Mouse (Mus musculus): ENCODE measurements around the gene Prpf31. TPM values are rescaled to one million over a fixed set of nuclear protein-coding genes. Genes with fewer than 3 reads are reported as not detected.

The Prpf31 gene
- polyA plus RNA-seq (2014; fragmentation: Nextera tagmentation; extraction: Ambion mirVana) = 99.7 and 102 TPM in 2 replicates

DNA sequence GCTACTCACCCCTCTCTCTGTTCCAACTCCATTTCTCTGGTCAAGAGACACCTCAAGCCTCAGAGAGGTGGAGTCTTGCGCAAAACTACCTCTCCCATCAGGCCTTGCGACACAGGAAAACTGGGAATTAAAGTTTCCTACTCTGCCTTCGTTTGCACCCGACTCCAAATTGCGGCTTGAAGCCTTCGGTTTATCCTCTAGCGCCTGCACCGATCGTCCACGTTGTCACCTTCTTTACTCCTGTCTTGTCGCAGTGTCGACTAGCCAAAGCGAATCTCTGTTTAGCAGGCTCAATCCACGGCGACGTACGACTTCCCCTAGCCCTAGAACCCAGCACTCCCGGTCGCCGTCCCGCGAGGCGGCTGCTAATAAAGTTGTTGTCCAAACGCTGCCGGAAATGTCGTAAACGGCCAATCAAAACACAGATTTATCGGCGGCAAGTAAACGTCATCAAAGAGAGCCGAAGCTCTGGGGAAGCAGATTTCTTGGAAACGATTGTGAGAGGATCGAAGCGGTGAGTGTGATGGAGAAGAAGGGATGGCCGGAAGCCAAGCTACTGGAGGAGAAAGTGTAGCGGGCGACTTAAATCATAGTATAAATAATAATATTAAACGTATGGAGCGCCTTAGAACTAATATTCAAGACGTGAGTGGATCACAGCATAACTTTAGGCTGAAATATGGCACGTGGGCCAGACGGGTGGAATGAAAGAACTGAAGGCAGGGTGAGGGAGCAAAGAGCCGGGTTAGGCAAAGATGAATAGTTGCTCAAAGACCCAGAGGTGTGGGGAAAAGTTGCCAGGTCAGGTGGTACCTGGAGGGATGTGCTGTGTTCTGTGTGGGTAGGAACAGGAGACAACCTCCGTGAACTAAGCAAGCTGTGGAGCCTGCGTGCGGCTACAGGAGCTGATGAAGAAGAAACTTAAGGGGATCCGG lies at the start of gene Prpf31, which contains the start of gene Tfpt:
Prpf31 (plus strand) TSS at position 443 of the 935 bp plus-strand sequence.
Tfpt (minus strand) TSS at position 387 of the 935 bp plus-strand sequence.
- H3K4me2 ChIP-seq (ENCODE audit: low read length) = peak within 1 kb of the TSS; percentile 98
- under 1% methylated on average over 47 of the region's 47 CpGs for WGBS
- H3K36me3 ChIP-seq (ENCODE audit: control insufficient read depth, insufficient read depth, low read length) = peaks cover 24% of the 10 kb centered on the region
- peaks cover 14% of the 10 kb centered on the region for H3K4me1 ChIP-seq (ENCODE audit: control insufficient read depth, insufficient read depth, low read length)
- no peaks in the 10 kb centered on the region for H3K27me3 ChIP-seq (replicated peaks; ENCODE audit: control insufficient read depth, insufficient read depth, low read length)
- DNase-seq (ENCODE audit: low spot score) (peak; percentile 99), ATAC-seq (peak; percentile 92)
- H3K4me3 ChIP-seq (ENCODE audit: low read depth, low read length) = peak within 1 kb of the TSS; percentile 62
- H3K27ac ChIP-seq (ENCODE audit: low read depth, low read length) = peak within 1 kb of the TSS; percentile 14; the same call in 1 of the 2 replicates
- H3K9ac ChIP-seq (ENCODE audit: low read length) = peak within 1 kb of the TSS; percentile 78
- H3K9me3 ChIP-seq (replicated peaks; ENCODE audit: control insufficient read depth, low read length) = no peaks in the 10 kb centered on the region

DNA sequence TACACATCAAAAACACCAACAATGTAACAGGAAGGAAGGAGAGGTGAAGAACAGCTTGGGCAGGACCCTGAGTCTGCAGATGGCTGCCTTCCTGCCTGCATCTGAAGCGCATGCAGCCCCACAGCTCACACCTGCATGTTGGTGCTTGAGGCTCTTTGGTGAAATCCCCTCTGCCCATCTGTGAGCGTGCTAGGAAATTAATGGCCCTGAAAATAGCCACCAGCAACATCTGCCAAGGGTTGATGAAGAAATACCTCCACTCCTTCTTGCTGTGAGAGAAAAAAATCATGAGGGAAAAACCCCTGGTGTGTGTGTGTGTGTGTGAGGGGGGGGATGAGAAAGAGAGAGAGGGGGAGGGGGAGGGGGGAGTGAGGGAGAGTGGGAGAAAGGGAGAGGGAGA lies 49.8 kb upstream of the Prpf31 start:
- Histone ChIP-seq H3K9ac (ENCODE audit: low read length) (no peak overlapping the region), H3K27ac (ENCODE audit: low read depth, low read length) (no peak overlapping the region), H3K4me3 (ENCODE audit: low read depth, low read length) (no peak overlapping the region), H3K4me1 (ENCODE audit: control insufficient read depth, insufficient read depth, low read length) (no peaks in the 10 kb centered on the region), H3K9me3 (replicated peaks; ENCODE audit: control insufficient read depth, low read length) (no peaks in the 10 kb centered on the region), H3K4me2 (ENCODE audit: low read length) (no peak overlapping the region), H3K36me3 (ENCODE audit: control insufficient read depth, insufficient read depth, low read length) (no peaks in the 10 kb centered on the region), H3K27me3 (replicated peaks; ENCODE audit: control insufficient read depth, insufficient read depth, low read length) (no peaks in the 10 kb centered on the region)
- 85% methylated on average over 2 of the region's 2 CpGs for WGBS
- ATAC-seq (no peak), DNase-seq (ENCODE audit: low spot score) (no peak)

DNA sequence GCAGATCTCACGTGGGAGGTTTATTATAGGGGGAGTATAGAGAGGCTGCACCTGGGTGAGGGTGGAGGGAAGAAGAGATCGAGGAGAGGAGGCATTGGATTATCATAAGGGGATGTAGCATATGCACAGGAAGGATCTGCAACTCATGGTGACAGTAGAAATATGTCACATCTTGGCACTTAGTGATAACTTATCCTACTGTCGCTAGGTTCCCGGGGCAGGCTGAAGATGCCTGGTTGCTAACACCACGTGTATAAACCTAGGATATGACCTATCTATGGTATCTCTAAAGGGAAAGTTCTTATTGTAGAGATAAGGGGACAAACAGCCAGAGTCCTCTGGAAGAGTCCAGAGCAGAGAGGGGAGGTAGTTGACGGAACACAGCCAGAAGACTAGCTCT lies 44.0 kb upstream of the Prpf31 start:
- Histone ChIP-seq H3K4me2 (ENCODE audit: low read length) (no peak overlapping the region), H3K4me1 (ENCODE audit: control insufficient read depth, insufficient read depth, low read length) (no peaks in the 10 kb centered on the region), H3K4me3 (ENCODE audit: low read depth, low read length) (no peak overlapping the region), H3K9me3 (replicated peaks; ENCODE audit: control insufficient read depth, low read length) (no peaks in the 10 kb centered on the region), H3K27ac (ENCODE audit: low read depth, low read length) (no peak overlapping the region), H3K9ac (ENCODE audit: low read length) (no peak overlapping the region), H3K27me3 (replicated peaks; ENCODE audit: control insufficient read depth, insufficient read depth, low read length) (no peaks in the 10 kb centered on the region), H3K36me3 (ENCODE audit: control insufficient read depth, insufficient read depth, low read length) (no peaks in the 10 kb centered on the region)
- DNase-seq (ENCODE audit: low spot score) (no peak), ATAC-seq (no peak)
- WGBS = 18% methylated on average over 6 of the region's 6 CpGs

DNA sequence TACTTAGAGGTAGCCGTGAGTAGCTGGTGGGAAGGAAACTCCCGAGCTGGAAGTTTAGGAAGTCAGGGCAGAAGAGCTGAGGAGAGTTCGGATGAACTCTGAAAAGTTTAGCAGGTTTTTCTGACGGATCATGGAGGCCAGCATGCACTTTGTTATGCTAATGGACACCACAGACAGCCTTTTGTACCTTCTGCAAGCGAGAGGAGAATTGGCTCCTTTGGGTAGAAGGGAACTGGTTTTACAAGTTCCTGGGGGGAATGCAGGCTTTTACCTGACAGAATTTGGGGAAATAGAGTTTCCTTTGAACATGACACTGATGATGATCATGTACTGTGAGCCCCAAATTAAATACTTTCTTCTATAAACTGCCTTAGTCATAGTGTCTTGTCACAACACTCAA lies 43.5 kb upstream of the Prpf31 start:
- no peaks in the 10 kb centered on the region for H3K27me3 ChIP-seq (replicated peaks; ENCODE audit: control insufficient read depth, insufficient read depth, low read length)
- under 1% methylated on average over 5 of the region's 5 CpGs for WGBS
- ATAC-seq (no peak), DNase-seq (ENCODE audit: low spot score) (no peak)
- H3K4me1 ChIP-seq (ENCODE audit: control insufficient read depth, insufficient read depth, low read length) = no peaks in the 10 kb centered on the region
- no peak overlapping the region for H3K9ac ChIP-seq (ENCODE audit: low read length)
- no peak overlapping the region for H3K4me3 ChIP-seq (ENCODE audit: low read depth, low read length)
- no peak overlapping the region for H3K27ac ChIP-seq (ENCODE audit: low read depth, low read length)
- H3K9me3 ChIP-seq (replicated peaks; ENCODE audit: control insufficient read depth, low read length) = no peaks in the 10 kb centered on the region
- H3K4me2 ChIP-seq (ENCODE audit: low read length) = no peak overlapping the region
- H3K36me3 ChIP-seq (ENCODE audit: control insufficient read depth, insufficient read depth, low read length) = no peaks in the 10 kb centered on the region

DNA sequence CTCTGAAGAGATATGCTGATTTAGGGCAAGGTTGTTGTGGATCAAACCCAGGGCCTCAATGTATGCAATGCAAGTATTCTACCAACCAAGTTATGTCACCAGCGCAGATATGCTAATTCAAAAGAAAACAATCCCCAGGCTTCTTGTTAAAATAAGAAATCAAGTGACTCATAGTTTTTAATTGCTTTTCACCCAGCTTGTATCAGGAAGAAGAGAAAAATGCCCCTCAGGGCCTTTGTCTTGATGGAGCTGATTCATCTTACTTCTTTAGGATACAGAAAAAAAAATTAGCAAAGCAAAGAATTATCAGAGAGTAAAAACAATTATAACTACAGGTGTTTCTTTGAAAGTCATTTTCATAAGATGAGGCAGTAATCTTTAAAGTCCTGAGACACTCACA lies 42.5 kb upstream of the Prpf31 start:
- Histone ChIP-seq H3K27ac (ENCODE audit: low read depth, low read length) (no peak overlapping the region), H3K4me1 (ENCODE audit: control insufficient read depth, insufficient read depth, low read length) (no peaks in the 10 kb centered on the region), H3K9ac (ENCODE audit: low read length) (no peak overlapping the region), H3K36me3 (ENCODE audit: control insufficient read depth, insufficient read depth, low read length) (no peaks in the 10 kb centered on the region), H3K27me3 (replicated peaks; ENCODE audit: control insufficient read depth, insufficient read depth, low read length) (no peaks in the 10 kb centered on the region), H3K4me3 (ENCODE audit: low read depth, low read length) (no peak overlapping the region), H3K9me3 (replicated peaks; ENCODE audit: control insufficient read depth, low read length) (no peaks in the 10 kb centered on the region), H3K4me2 (ENCODE audit: low read length) (no peak overlapping the region)
- WGBS = 76% methylated on average over 1 of the region's 1 CpGs
- ATAC-seq (no peak), DNase-seq (ENCODE audit: low spot score) (no peak)

DNA sequence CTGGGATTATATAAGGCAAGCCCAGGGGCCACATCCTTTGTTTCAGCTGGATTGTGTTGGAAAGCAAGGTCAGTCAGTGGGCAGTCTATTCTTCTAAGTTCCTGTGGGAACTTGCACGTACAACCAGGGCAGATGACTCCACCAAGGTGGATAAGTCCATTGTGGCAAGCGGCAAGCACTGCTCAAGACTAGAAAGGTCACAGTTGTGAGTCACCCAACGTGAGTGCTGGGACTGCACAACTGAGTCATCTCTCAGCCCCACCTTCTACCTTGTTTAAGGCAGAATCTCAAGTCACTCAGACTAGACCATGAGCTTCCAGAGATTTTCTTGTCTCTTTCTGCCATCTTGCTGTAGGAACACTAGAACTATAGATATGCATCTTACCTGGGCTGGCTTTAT lies 39.2 kb upstream of the Prpf31 start:
- Histone ChIP-seq H3K9ac (ENCODE audit: low read length) (no peak overlapping the region), H3K9me3 (replicated peaks; ENCODE audit: control insufficient read depth, low read length) (no peaks in the 10 kb centered on the region), H3K4me2 (ENCODE audit: low read length) (no peak overlapping the region), H3K36me3 (ENCODE audit: control insufficient read depth, insufficient read depth, low read length) (no peaks in the 10 kb centered on the region), H3K27ac (ENCODE audit: low read depth, low read length) (no peak overlapping the region), H3K4me1 (ENCODE audit: control insufficient read depth, insufficient read depth, low read length) (peaks cover 2% of the 10 kb centered on the region; the same call in 1 of the 2 replicates), H3K27me3 (replicated peaks; ENCODE audit: control insufficient read depth, insufficient read depth, low read length) (no peaks in the 10 kb centered on the region), H3K4me3 (ENCODE audit: low read depth, low read length) (no peak overlapping the region)
- 85% methylated on average over 3 of the region's 3 CpGs for WGBS
- ATAC-seq (no peak), DNase-seq (ENCODE audit: low spot score) (no peak)

DNA sequence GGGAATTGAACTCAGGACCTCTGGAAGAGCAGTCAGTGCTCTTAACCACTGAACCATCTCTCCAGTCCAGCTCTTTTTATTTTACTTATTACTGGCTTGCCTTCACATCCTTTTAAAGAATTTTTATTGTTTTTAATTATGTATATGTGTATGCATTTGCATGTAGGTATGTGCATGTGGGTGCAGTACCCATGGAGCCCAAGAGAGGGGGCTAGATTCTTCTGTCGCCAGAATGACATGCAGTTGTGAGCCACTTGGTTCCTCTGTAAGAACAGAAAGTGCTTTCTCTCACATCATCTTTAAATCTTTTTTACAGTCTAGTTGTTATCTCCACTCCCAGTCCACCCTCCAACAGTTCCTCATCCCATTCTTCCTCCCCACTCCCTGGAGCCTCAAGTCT lies 38.3 kb upstream of the Prpf31 start:
- WGBS = 74% methylated on average over 1 of the region's 1 CpGs
- no peaks in the 10 kb centered on the region for H3K9me3 ChIP-seq (replicated peaks; ENCODE audit: control insufficient read depth, low read length)

DNA sequence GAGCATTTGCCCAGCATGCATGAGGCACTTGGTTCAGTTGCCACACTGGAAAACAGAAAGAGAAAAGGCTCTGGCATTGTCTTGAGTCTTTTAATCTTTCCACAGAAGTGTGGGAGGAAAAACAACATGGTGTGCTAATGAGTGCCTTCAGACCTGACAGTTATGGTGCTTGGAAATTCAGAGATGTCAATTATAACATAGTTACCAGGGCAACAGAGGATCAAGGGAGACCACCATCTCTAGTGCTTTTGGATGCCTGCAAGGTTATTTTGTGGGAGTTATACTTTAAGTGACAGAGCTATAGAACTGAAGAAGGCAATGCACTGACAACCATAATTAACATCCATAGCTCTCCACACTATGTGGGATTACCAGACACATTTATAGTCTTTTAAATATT lies 35.9 kb upstream of the Prpf31 start:
- peak; percentile 8 for DNase-seq (ENCODE audit: low spot score)
- Histone ChIP-seq H3K4me3 (ENCODE audit: low read depth, low read length) (no peak overlapping the region), H3K9ac (ENCODE audit: low read length) (no peak overlapping the region), H3K9me3 (replicated peaks; ENCODE audit: control insufficient read depth, low read length) (no peaks in the 10 kb centered on the region), H3K4me1 (ENCODE audit: control insufficient read depth, insufficient read depth, low read length) (peaks cover 2% of the 10 kb centered on the region; the same call in 1 of the 2 replicates), H3K27me3 (replicated peaks; ENCODE audit: control insufficient read depth, insufficient read depth, low read length) (no peaks in the 10 kb centered on the region), H3K27ac (ENCODE audit: low read depth, low read length) (no peak overlapping the region), H3K36me3 (ENCODE audit: control insufficient read depth, insufficient read depth, low read length) (no peaks in the 10 kb centered on the region), H3K4me2 (ENCODE audit: low read length) (no peak overlapping the region)
- peak; percentile 42; the same call in 1 of the 2 replicates for ATAC-seq

More for the DNA sequence above, 38.3 kb upstream of the Prpf31 start:
- Histone ChIP-seq H3K27ac (ENCODE audit: low read depth, low read length) (no peak overlapping the region), H3K4me3 (ENCODE audit: low read depth, low read length) (no peak overlapping the region), H3K27me3 (replicated peaks; ENCODE audit: control insufficient read depth, insufficient read depth, low read length) (no peaks in the 10 kb centered on the region), H3K9ac (ENCODE audit: low read length) (no peak overlapping the region), H3K36me3 (ENCODE audit: control insufficient read depth, insufficient read depth, low read length) (no peaks in the 10 kb centered on the region), H3K4me2 (ENCODE audit: low read length) (no peak overlapping the region), H3K4me1 (ENCODE audit: control insufficient read depth, insufficient read depth, low read length) (peaks cover 2% of the 10 kb centered on the region; the same call in 1 of the 2 replicates)
- DNase-seq (ENCODE audit: low spot score) (no peak), ATAC-seq (no peak)

DNA sequence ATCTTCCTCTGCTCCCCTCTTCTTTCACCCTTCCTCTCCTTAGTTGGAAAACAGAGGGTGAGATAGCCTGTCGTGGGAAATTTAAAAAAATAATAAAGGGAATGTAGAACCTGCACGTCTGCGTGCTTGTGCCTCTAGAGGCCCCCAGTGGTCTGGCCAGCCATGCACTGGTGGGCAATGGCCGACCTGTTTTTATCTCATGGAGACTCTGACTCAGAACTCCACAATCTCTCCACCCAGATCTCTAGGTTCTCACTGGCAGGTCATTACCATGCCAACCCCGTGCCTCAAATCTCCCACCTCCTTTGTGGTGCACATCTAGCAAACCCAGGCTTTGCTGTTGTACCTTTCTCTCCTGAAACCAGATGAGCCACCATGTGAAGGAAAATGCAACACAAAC lies 35.1 kb upstream of the Prpf31 start:
- WGBS = 18% methylated on average over 5 of the region's 5 CpGs
- no peak for DNase-seq (ENCODE audit: low spot score)
- peaks cover 2% of the 10 kb centered on the region; the same call in 1 of the 2 replicates for H3K4me1 ChIP-seq (ENCODE audit: control insufficient read depth, insufficient read depth, low read length)
- ATAC-seq = no peak
- H3K9me3 ChIP-seq (replicated peaks; ENCODE audit: control insufficient read depth, low read length) = no peaks in the 10 kb centered on the region
- H3K9ac ChIP-seq (ENCODE audit: low read length) = no peak overlapping the region
- no peak overlapping the region for H3K4me3 ChIP-seq (ENCODE audit: low read depth, low read length)
- no peaks in the 10 kb centered on the region for H3K36me3 ChIP-seq (ENCODE audit: control insufficient read depth, insufficient read depth, low read length)
- no peak overlapping the region for H3K27ac ChIP-seq (ENCODE audit: low read depth, low read length)
- no peaks in the 10 kb centered on the region for H3K27me3 ChIP-seq (replicated peaks; ENCODE audit: control insufficient read depth, insufficient read depth, low read length)
- H3K4me2 ChIP-seq (ENCODE audit: low read length) = no peak overlapping the region
